Mouse (Mus musculus) ES-E14 (cell line): ENCODE measurements around the gene Rassf6. TPM values are rescaled to one million over a fixed set of nuclear protein-coding genes. Genes with fewer than 3 reads are reported as not detected.

Experiments used
- DNase-seq: peaks from one replicate; pipeline ENCODE4 v3.0.0-alpha.2; 2013; ENCODE audit warnings: low read depth, low spot score
- H3K27ac ChIP-seq: 2 replicates; pipeline ENCODE4 v1.5.1; 2012; ENCODE audit warnings: low read depth, mild to moderate bottlenecking, low read length, moderate library complexity, mixed read lengths; ENCODE audit not compliant: poor library complexity, insufficient read depth, severe bottlenecking
- H3K36me3 ChIP-seq: 2 replicates; pipeline ENCODE4 v1.6.1; 2012; ENCODE audit warnings: mild to moderate bottlenecking, low read length, moderate library complexity, mixed read lengths; ENCODE audit not compliant: control insufficient read depth, poor library complexity, insufficient read depth, severe bottlenecking
- H3K4me1 ChIP-seq, 2 experiments: fragments of 150-350 bp in 1 of 2; sonication (generic) in 1 of 2; 2 replicates each; pipeline ENCODE4 v1.6.1; 2012; ENCODE audit warnings: low read length in 2 of 2, mild to moderate bottlenecking in 1 of 2, mixed read lengths in 1 of 2; ENCODE audit not compliant: control insufficient read depth in 2 of 2, insufficient read depth in 2 of 2, poor library complexity in 1 of 2
- H3K4me3 ChIP-seq, 2 experiments: fragments of 150-350 bp in 1 of 2; sonication (generic) in 1 of 2; 2 replicates each; pipeline ENCODE4 v1.5.1; 2012; ENCODE audit warnings: low read length in 2 of 2, low read depth in 1 of 2, mild to moderate bottlenecking in 1 of 2, mixed read lengths in 1 of 2; ENCODE audit not compliant: insufficient read depth in 1 of 2, poor library complexity in 1 of 2, severe bottlenecking in 1 of 2
- H3K9ac ChIP-seq: 2 replicates; pipeline ENCODE4 v1.6.1; 2012; ENCODE audit warnings: low read depth, mild to moderate bottlenecking, low read length, mixed read lengths; ENCODE audit not compliant: poor library complexity, insufficient read depth, severe bottlenecking
- H3K9me3 ChIP-seq: fragments of 150-350 bp; sonication (generic); 2 replicates; pipeline ENCODE4 v1.6.1; 2012; ENCODE audit warnings: low read depth, mild to moderate bottlenecking, low read length; ENCODE audit not compliant: control insufficient read depth, insufficient read depth
- CHD2 ChIP-seq: IDR thresholded peaks from 2 replicates; pipeline ENCODE4 v1.6.1; 2014; ENCODE audit warnings: mild to moderate bottlenecking, low read depth, low read length, inconsistent platforms
- HCFC1 ChIP-seq: IDR thresholded peaks from 2 replicates; pipeline ENCODE4 v1.6.1; 2012; ENCODE audit warnings: low read length, inconsistent platforms, borderline replicate concordance; ENCODE audit not compliant: insufficient read depth
- MAFK ChIP-seq: IDR thresholded peaks from 2 replicates; pipeline ENCODE4 v1.6.1; 2014; ENCODE audit warnings: mild to moderate bottlenecking, low read depth, low read length, inconsistent platforms; ENCODE audit not compliant: insufficient read depth
- ZC3H11A ChIP-seq: IDR thresholded peaks from 2 replicates; pipeline ENCODE4 v1.6.1; 2012; ENCODE audit warnings: low read depth, mild to moderate bottlenecking, inconsistent platforms, low read length, borderline replicate concordance
- ZNF384 ChIP-seq: IDR thresholded peaks from 2 replicates; pipeline ENCODE4 v1.6.1; 2012; ENCODE audit warnings: low read depth, low read length, inconsistent platforms
- in situ Hi-C, 2 experiments: fragments of 600-800 bp; cut with MboI; formaldehyde crosslinking; loops; one replicate each; pipeline ENCODE4 v1.15.1; 2025; ENCODE audit warnings: low sequenced_read_pairs in 2 of 2, inconsistent platforms in 1 of 2; ENCODE audit not compliant: unreplicated experiment in 2 of 2
- total RNA-seq: library from RNA; depleted of rRNA; stranded (reverse); fragments of 300-350 nt; gene quantifications from 2 replicates; pipeline ENCODE4 v1.2.3, GENCODE M21; 2012

The Rassf6 gene
- total RNA-seq, 1 experiment, result 1.7 TPM

DNA sequence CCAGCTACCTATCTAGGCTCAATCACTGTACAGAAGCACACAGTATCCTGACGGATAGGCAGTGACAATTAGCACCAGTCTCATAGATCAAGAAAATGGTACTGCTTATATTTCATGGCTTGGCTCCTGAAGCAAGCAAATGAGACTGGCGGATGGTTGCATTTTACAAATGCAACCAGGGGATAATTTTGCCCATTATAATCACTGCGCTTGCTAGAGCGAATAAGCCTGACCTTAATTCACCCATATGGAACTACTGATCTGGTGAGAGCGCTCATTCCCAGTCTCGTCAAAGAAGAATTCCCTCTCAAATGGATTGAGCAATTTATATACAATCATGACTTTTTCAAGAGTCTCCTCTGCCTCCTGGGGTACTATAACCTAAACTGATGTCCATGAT lies 16.2 kb upstream of the Rassf6 start:
- H3K4me1 ChIP-seq, result no peaks in the 10 kb centered on the region
- no peak for DNase-seq
- no peak for TF ChIP-seq ZNF384
- TF ChIP-seq HCFC1, result no peak
- TF ChIP-seq MAFK, result no peak
- no peak for TF ChIP-seq CHD2
- TF ChIP-seq ZC3H11A, result no peak
- no peaks in the 10 kb centered on the region for H3K36me3 ChIP-seq
- H3K9ac ChIP-seq, result no peak overlapping the region
- no peaks in the 10 kb centered on the region for H3K9me3 ChIP-seq
- no peak overlapping the region for H3K27ac ChIP-seq
- H3K4me3 ChIP-seq, result no peak overlapping the region
- in situ Hi-C loops, result loop anchor here (10.0 to 25.0 kb wide), 3 partner anchors 128 to 256 kb away; partner anchors contain the start of genes Cxcl3 (in 2 of the 2), Cxcl15 (in 1 of the 2) and Cxcl2 (in 1 of the 2)

DNA sequence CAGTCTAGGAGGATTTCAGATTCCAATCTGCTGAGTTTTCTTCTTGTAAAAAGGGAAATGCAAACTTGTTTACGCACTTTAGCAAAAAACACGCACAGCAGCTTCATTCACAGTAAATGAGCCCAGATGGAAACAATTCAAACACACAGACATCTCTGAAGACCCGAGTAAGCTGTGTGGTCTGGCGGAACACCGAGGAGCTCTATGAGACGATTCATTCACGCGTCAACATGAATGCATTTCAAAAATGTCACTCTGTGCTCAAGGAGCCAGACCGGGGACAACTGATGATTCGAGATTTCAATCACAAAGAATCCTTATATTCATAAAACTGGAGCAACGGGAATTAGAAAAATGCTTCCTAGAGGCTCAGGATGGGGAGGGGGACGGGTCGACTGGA lies 15.4 kb upstream of the Rassf6 start:
- DNase-seq, result no peak
- no peak for TF ChIP-seq MAFK
- no peak for TF ChIP-seq ZNF384
- no peak for TF ChIP-seq HCFC1
- no peak for TF ChIP-seq CHD2
- no peak for TF ChIP-seq ZC3H11A
- Histone ChIP-seq H3K4me3 (no peak overlapping the region), H3K4me1 (no peaks in the 10 kb centered on the region), H3K36me3 (no peaks in the 10 kb centered on the region), H3K9me3 (no peaks in the 10 kb centered on the region), H3K27ac (no peak overlapping the region), H3K9ac (no peak overlapping the region)
- in situ Hi-C loops, result loop anchor here (10.0 to 25.0 kb wide), 3 partner anchors 129 to 256 kb away; partner anchors contain the start of genes Cxcl3 (in 2 of the 2), Cxcl15 (in 1 of the 2) and Cxcl2 (in 1 of the 2)

DNA sequence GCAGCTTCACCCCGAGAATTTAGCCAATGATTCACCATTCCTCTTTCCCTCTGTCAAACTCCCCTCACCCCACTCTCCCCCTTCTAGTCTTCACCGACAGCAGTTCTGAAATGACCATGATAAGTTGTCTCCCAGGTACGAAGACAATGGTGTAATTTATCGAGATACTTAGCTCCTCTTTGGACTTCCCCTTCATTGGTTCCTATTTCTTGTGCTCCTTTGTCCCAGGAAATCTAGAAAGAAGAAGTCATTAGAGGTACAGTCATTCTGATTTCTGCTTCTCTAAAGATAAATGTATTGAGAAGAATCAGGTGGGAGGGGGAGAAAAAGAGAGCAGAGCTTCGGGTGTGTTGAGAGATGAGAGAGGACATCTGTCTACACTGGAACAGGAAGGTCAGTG lies 14.3 kb upstream of the Rassf6 start:
- no peaks in the 10 kb centered on the region for H3K36me3 ChIP-seq
- in situ Hi-C loops, result loop anchor here (10.0 to 25.0 kb wide), 3 partner anchors 130 to 258 kb away; partner anchors contain the start of genes Cxcl3 (in 2 of the 2), Cxcl15 (in 1 of the 2) and Cxcl2 (in 1 of the 2)
- DNase-seq, result no peak
- H3K9ac ChIP-seq, result no peak overlapping the region
- no peak overlapping the region for H3K4me3 ChIP-seq
- no peaks in the 10 kb centered on the region for H3K4me1 ChIP-seq
- H3K27ac ChIP-seq, result no peak overlapping the region
- TF ChIP-seq MAFK (no peak), ZNF384 (no peak), ZC3H11A (no peak), CHD2 (no peak), HCFC1 (no peak)
- H3K9me3 ChIP-seq, result no peaks in the 10 kb centered on the region

DNA sequence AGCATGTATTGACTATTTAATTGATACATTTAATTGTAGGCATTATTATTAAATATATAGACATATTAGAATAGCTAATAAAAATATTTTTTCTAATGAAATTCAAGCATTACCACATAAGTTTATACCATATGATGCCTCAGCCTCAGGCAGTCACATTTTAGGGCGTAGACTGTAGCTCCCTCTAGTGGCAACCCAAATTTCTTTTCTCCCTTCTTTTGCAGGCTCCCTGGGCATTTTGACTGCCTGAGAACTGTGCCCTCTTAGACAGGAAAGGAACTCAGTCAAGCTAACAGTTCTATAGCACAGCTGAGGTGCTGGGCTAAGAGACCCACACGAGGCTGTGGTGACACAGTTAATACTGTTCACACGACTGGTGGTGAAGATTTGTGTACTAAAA lies 12.3 kb upstream of the Rassf6 start:
- peak; percentile 27 for DNase-seq
- TF ChIP-seq CHD2 (no peak), HCFC1 (no peak), ZC3H11A (peak; percentile 54; the same call in 1 of the 2 replicates)
- Histone ChIP-seq H3K9ac (no peak overlapping the region), H3K9me3 (no peaks in the 10 kb centered on the region), H3K27ac (no peak overlapping the region), H3K36me3 (no peaks in the 10 kb centered on the region), H3K4me3 (no peak overlapping the region), H3K4me1 (no peaks in the 10 kb centered on the region)
- in situ Hi-C loops, result loop anchor here (10.0 to 25.0 kb wide), 3 partner anchors 132 to 260 kb away; partner anchors contain the start of genes Cxcl3 (in 2 of the 2), Cxcl15 (in 1 of the 2) and Cxcl2 (in 1 of the 2)
